Mouse (Mus musculus): Measurements from ENCODE around the gene Sytl3.
"Not testable (repeated sequence)": the region's sequence is repeated elsewhere in the genome, so short reads cannot be mapped to it uniquely, and the experiment has no call there.

- not testable (repeated sequence) for TF ChIP-seq CTCF (IDR thresholded peaks at IDR 0.05; ENCODE audit: insufficient read depth, low read length); POLR2A (IDR thresholded peaks at IDR 0.05; ENCODE audit: borderline replicate concordance, extremely low read depth, low read depth, low read length)
These were observed 28.5 kb upstream of the Sytl3 start for GRCm38 (mm10) chr17:6630398-6630797.

Measured in lung, adult 2 months (tissue).